Mouse (Mus musculus): ENCODE data around the gene Hsp90ab1. TPM values are rescaled to one million over a fixed set of nuclear protein-coding genes. Genes with fewer than 3 reads are reported as not detected.

Gene Hsp90ab1
- total and polyA plus RNA-seq, 3 experiments, result 464 to 1,319 (median 1,183) TPM

DNA sequence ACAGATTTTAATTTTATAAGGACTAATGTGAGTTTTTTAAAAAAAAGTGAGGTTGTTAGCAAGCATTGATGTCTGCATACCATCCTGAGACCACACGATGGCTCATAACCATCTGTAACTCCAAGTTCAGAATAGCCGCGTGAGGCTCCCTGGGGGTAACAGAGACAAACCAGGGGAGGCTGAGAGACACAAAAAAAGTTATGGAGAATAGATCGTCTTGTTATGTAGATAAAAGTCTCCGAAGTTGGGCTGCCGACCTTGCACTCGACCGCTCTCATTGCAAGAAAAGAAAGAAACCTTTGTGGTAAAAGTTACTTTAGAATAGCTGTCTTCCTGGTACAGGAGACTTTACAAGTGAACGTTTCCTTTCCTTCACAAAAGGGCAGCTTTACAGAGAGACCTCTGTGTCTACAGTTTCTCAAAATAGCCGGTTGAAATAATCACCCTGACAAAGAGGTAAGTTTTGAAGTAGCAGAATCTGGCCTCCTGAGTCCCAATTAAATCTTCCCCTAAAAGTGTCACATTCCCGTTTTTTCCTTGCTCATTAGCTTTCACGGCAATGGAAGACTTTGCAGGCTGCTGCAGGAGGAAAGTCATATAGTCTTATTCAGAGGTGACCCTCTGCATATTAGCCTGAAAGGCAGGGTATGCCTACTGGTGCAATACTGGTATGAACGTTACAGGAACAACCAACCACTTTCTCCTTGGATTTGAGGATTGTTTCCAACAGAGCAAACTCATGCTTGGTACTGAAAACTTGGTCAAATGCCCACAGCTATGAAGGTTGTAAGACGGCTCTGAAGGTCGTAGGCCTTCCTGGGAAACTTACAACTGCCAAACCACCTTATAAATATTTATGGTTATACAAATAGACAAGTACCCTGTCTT, 34.2 kb upstream of the Hsp90ab1 start:
- no peak overlapping the region for H3K27ac ChIP-seq
- no peak for DNase-seq
- no peaks in the 10 kb centered on the region for H3K79me2 ChIP-seq (replicated peaks; ENCODE audit: control insufficient read depth, insufficient read depth, low read length)
- H3K27me3 ChIP-seq (ENCODE audit: control insufficient read depth, insufficient read depth, low read length), result no peaks in the 10 kb centered on the region
- WGBS, result 71% methylated on average over 15 of the region's 15 CpGs
- H3K4me3 ChIP-seq, result no peak overlapping the region
- TF ChIP-seq CTCF (IDR thresholded peaks at IDR 0.05) (no peak), EP300 (IDR thresholded peaks at IDR 0.05; ENCODE audit: insufficient read depth, low read depth, low read length) (no peak), POLR2A (IDR thresholded peaks at IDR 0.05; ENCODE audit: insufficient read depth, low read depth, low read length) (no peak)
- H3K9ac ChIP-seq (ENCODE audit: low read depth, low read length), result no peak overlapping the region
- H3K36me3 ChIP-seq (ENCODE audit: control insufficient read depth, insufficient read depth, low read length), result peaks cover 2% of the 10 kb centered on the region; the same call in 1 of the 2 replicates
- intact Hi-C loops (cut with DNase I), result no loop called here
- peaks cover 9% of the 10 kb centered on the region for H3K4me1 ChIP-seq (ENCODE audit: control insufficient read depth, insufficient read depth, low read length)

DNA sequence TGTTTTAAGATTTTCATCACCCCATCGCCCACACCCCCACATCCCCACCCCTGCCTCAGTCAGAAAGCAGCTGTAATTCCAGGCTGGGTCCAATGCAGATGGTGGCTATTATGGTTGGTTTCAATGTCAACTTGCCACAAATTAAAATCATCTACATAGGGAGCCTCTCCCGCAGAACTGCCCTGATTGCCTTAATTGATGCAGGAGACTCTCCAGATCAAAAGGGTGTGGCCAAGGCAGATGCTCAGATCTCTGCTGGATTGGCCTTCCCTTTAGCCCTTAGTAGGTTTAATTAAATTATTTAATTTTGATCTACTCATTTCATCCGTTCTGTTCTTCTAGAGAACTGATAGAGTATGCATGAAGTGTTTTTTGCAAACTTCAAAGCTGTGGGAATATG, 29.9 kb upstream of the Hsp90ab1 start:
- intact Hi-C loops (cut with DNase I), result no loop called here
- H3K27ac ChIP-seq, result no peak overlapping the region

DNA sequence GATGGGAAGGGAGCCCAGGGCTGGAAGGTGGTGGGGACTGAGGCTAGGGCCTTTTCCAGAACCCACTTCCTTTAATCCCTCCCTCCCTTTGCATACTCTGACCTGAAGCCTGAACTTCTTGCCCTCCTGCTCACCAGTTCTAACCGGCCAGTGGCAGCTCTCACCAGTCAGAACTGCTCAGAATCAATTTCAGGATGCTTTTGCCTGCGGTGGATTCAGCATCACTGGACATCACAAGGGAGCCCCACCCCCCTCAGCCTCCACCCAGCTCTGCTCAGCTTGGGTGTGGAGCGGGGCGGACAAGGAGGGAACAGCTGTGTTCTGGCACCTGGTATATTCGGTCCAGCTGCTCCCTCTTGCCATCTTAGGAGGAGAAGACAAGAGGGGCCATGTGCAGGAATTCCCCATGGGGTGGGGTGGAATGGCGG, 28.8 kb upstream of the Hsp90ab1 start, which contains the start of gene Mymx:
Gene Mymx (minus strand): TSS at position 226 of the 428 bp plus-strand sequence.
- no peak within 1 kb of the TSS for H3K4me3 ChIP-seq
- intact Hi-C loops (cut with DNase I), result no loop called here
- H3K79me2 ChIP-seq (replicated peaks; ENCODE audit: control insufficient read depth, insufficient read depth, low read length), result no peaks in the 10 kb centered on the region
- DNase-seq, result peak in 1 of 2 experiments; percentile 33
- no peaks in the 10 kb centered on the region for H3K27me3 ChIP-seq (ENCODE audit: control insufficient read depth, insufficient read depth, low read length)
- TF ChIP-seq CTCF (IDR thresholded peaks at IDR 0.05) (no peak), POLR2A (IDR thresholded peaks at IDR 0.05; ENCODE audit: insufficient read depth, low read depth, low read length) (no peak), EP300 (IDR thresholded peaks at IDR 0.05; ENCODE audit: insufficient read depth, low read depth, low read length) (no peak)
- peaks cover 5% of the 10 kb centered on the region for H3K4me1 ChIP-seq (ENCODE audit: control insufficient read depth, insufficient read depth, low read length)
- no peaks in the 10 kb centered on the region for H3K36me3 ChIP-seq (ENCODE audit: control insufficient read depth, insufficient read depth, low read length)
- H3K27ac ChIP-seq, result no peak within 1 kb of the TSS
- WGBS, result 60% methylated on average over 6 of the region's 6 CpGs
- no peak within 1 kb of the TSS for H3K9ac ChIP-seq (ENCODE audit: low read depth, low read length)

More for the DNA sequence above, 29.9 kb upstream of the Hsp90ab1 start:
- H3K79me2 ChIP-seq (replicated peaks; ENCODE audit: control insufficient read depth, insufficient read depth, low read length), result no peaks in the 10 kb centered on the region
- 0 out of 2 replicates have a peak, but pooled peaks cover 2% of the 10 kb centered on the region for H3K4me1 ChIP-seq (ENCODE audit: control insufficient read depth, insufficient read depth, low read length)
- WGBS, result 92% methylated on average over 3 of the region's 3 CpGs
- no peak for DNase-seq
- TF ChIP-seq POLR2A (IDR thresholded peaks at IDR 0.05; ENCODE audit: insufficient read depth, low read depth, low read length) (no peak), EP300 (IDR thresholded peaks at IDR 0.05; ENCODE audit: insufficient read depth, low read depth, low read length) (no peak), CTCF (IDR thresholded peaks at IDR 0.05) (no peak)
- H3K36me3 ChIP-seq (ENCODE audit: control insufficient read depth, insufficient read depth, low read length), result no peaks in the 10 kb centered on the region
- no peak overlapping the region for H3K4me3 ChIP-seq
- no peak overlapping the region for H3K9ac ChIP-seq (ENCODE audit: low read depth, low read length)
- H3K27me3 ChIP-seq (ENCODE audit: control insufficient read depth, insufficient read depth, low read length), result no peaks in the 10 kb centered on the region

DNA sequence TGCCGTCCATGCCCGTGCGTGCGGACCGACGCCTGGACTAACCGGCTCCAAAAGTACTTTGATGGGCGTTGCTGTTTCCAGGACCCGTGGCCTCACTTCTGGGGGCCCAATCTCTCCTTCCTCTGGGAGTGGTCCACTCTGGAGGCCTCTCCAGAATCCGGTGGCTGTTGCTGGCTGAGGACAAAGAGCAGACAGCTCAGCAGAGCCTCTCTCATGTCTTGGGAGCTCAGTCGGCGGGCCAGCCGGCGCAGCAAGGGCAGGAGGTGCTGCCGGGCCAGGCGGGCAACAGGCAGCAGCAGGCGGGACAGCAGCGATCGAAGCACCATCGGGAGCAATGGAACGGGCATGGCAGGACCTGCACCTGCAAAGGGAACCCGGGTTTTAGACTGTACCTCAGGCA, 28.3 kb upstream of the Hsp90ab1 start:
- no peak overlapping the region for H3K9ac ChIP-seq (ENCODE audit: low read depth, low read length)
- TF ChIP-seq EP300 (IDR thresholded peaks at IDR 0.05; ENCODE audit: insufficient read depth, low read depth, low read length) (no peak), CTCF (IDR thresholded peaks at IDR 0.05) (no peak), POLR2A (IDR thresholded peaks at IDR 0.05; ENCODE audit: insufficient read depth, low read depth, low read length) (no peak)
- no peaks in the 10 kb centered on the region for H3K79me2 ChIP-seq (replicated peaks; ENCODE audit: control insufficient read depth, insufficient read depth, low read length)
- no peak overlapping the region for H3K4me3 ChIP-seq
- peak in 1 of 2 experiments; percentile 20 for DNase-seq
- H3K27me3 ChIP-seq (ENCODE audit: control insufficient read depth, insufficient read depth, low read length), result no peaks in the 10 kb centered on the region
- intact Hi-C loops (cut with DNase I), result no loop called here
- 43% methylated on average over 22 of the region's 22 CpGs for WGBS
- peaks cover 11% of the 10 kb centered on the region for H3K4me1 ChIP-seq (ENCODE audit: control insufficient read depth, insufficient read depth, low read length)
- no peak overlapping the region for H3K27ac ChIP-seq
- H3K36me3 ChIP-seq (ENCODE audit: control insufficient read depth, insufficient read depth, low read length), result no peaks in the 10 kb centered on the region

DNA sequence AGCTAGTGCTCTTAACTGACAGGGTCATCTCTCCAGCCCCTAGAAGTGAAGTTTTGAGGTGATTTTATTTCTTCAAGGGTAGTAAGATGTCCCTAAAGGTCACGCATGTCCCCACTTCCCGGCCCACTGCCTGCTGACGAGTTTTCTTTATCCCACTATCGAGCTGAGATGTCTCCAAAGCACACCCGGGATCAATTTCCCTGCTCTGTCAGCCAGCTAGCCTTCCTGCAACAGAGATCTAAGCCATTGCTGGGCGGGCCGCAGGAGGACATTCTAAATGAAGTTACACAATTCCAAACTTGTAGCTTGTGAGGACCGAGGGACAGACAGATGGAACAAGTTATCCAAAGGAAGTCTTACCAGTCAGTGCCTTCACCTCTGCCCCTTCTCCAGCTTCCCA, 27.2 kb upstream of the Hsp90ab1 start:
- intact Hi-C loops (cut with DNase I), result no loop called here
- Histone ChIP-seq H3K27me3 (ENCODE audit: control insufficient read depth, insufficient read depth, low read length) (no peaks in the 10 kb centered on the region), H3K27ac (no peak overlapping the region), H3K79me2 (replicated peaks; ENCODE audit: control insufficient read depth, insufficient read depth, low read length) (no peaks in the 10 kb centered on the region), H3K4me3 (no peak overlapping the region), H3K36me3 (ENCODE audit: control insufficient read depth, insufficient read depth, low read length) (no peaks in the 10 kb centered on the region), H3K9ac (ENCODE audit: low read depth, low read length) (no peak overlapping the region), H3K4me1 (ENCODE audit: control insufficient read depth, insufficient read depth, low read length) (peaks cover 14% of the 10 kb centered on the region)
- 79% methylated on average over 8 of the region's 8 CpGs for WGBS
- no peak for TF ChIP-seq EP300 (IDR thresholded peaks at IDR 0.05; ENCODE audit: insufficient read depth, low read depth, low read length)
- TF ChIP-seq CTCF (IDR thresholded peaks at IDR 0.05), result no peak
- no peak for TF ChIP-seq POLR2A (IDR thresholded peaks at IDR 0.05; ENCODE audit: insufficient read depth, low read depth, low read length)
- no peak for DNase-seq
